Mouse (Mus musculus): ENCODE data around the gene Ubl3.

Gene Ubl3

GRCm38 (mm10) chr5:148552187-148553071, at the start of gene Ubl3:
Ubl3 (minus strand) TSS chr5:148552789.
- DNase-seq (ENCODE audit: low read depth, low spot score), result no peak

- no peak for DNase-seq (ENCODE audit: low read depth, low spot score)
Observed at GRCm38 (mm10) chr5:148598376-148598775, 45.8 kb upstream of the Ubl3 start.

GRCm38 (mm10) chr5:148596086-148596753, 43.6 kb upstream of the Ubl3 start:
- no peak for DNase-seq (ENCODE audit: low read depth, low spot score)

GRCm38 (mm10) chr5:148595459-148595751, 42.8 kb upstream of the Ubl3 start:
- DNase-seq (ENCODE audit: low read depth, low spot score), result no peak

GRCm38 (mm10) chr5:148594693-148595458, 42.3 kb upstream of the Ubl3 start:
- DNase-seq (ENCODE audit: low read depth, low spot score), result no peak

GRCm38 (mm10) chr5:148593607-148594006, 41.0 kb upstream of the Ubl3 start:
- DNase-seq (ENCODE audit: low read depth, low spot score), result no peak

- DNase-seq (ENCODE audit: low read depth, low spot score), result no peak
Observed at GRCm38 (mm10) chr5:148591448-148591862, 38.9 kb upstream of the Ubl3 start.

GRCm38 (mm10) chr5:148590603-148591447, 38.2 kb upstream of the Ubl3 start:
- no peak for DNase-seq (ENCODE audit: low read depth, low spot score)

GRCm38 (mm10) chr5:148588987-148589386, 36.4 kb upstream of the Ubl3 start:
- DNase-seq (ENCODE audit: low read depth, low spot score), result no peak

- DNase-seq (ENCODE audit: low read depth, low spot score), result no peak
Observed at GRCm38 (mm10) chr5:148588142-148588650, 35.6 kb upstream of the Ubl3 start.

GRCm38 (mm10) chr5:148580388-148580985, 27.9 kb upstream of the Ubl3 start:
- no peak for DNase-seq (ENCODE audit: low read depth, low spot score)

GRCm38 (mm10) chr5:148579156-148579555, 26.6 kb upstream of the Ubl3 start:
- DNase-seq (ENCODE audit: low read depth, low spot score), result no peak

GRCm38 (mm10) chr5:148578353-148578752, 25.8 kb upstream of the Ubl3 start:
- no peak for DNase-seq (ENCODE audit: low read depth, low spot score)

- no peak for DNase-seq (ENCODE audit: low read depth, low spot score)
Observed at GRCm38 (mm10) chr5:148577278-148577677, 24.7 kb upstream of the Ubl3 start.

- no peak for DNase-seq (ENCODE audit: low read depth, low spot score)
Observed at GRCm38 (mm10) chr5:148575163-148575562, 22.6 kb upstream of the Ubl3 start.

- no peak for DNase-seq (ENCODE audit: low read depth, low spot score)
Observed at GRCm38 (mm10) chr5:148572676-148573075, 20.1 kb upstream of the Ubl3 start.

GRCm38 (mm10) chr5:148570571-148571304, 18.1 kb upstream of the Ubl3 start:
- DNase-seq (ENCODE audit: low read depth, low spot score), result no peak

GRCm38 (mm10) chr5:148569444-148569843, 16.9 kb upstream of the Ubl3 start:
- no peak for DNase-seq (ENCODE audit: low read depth, low spot score)

- no peak for DNase-seq (ENCODE audit: low read depth, low spot score)
Observed at GRCm38 (mm10) chr5:148565636-148566035, 13.0 kb upstream of the Ubl3 start.

- no peak for DNase-seq (ENCODE audit: low read depth, low spot score)
Observed at GRCm38 (mm10) chr5:148564073-148564472, 11.5 kb upstream of the Ubl3 start.

Measured in c-Kit-negative CD71-positive TER-119-positive erythroid progenitor cells, embryonic 14.5 days (primary cell).